Mouse (Mus musculus) neural tube, embryonic 11.5 days (tissue): ENCODE data around the gene Notch3. TPM values are rescaled to one million over a fixed set of nuclear protein-coding genes. Genes with fewer than 3 reads are reported as not detected.
A peak's percentile ranks its signal among the peaks of the same experiment; 100 is the strongest.
"Not testable (repeated sequence)": the region's sequence is repeated elsewhere in the genome, so short reads cannot be mapped to it uniquely, and the experiment has no call there.

Experiments used
- ATAC-seq: fragments of 200-750 bp; cut with Nextera tagmentation; 2 replicates; pipeline ENCODE4 v1.8.0; 2017; ENCODE audit warnings: moderate number of reproducible peaks, mild to moderate bottlenecking, moderate TSS enrichment, moderate library complexity; ENCODE audit not compliant: insufficient read depth, low FRiP score, low TSS enrichment
- DNase-seq: peaks from one replicate; pipeline ENCODE4 v3.0.0-alpha.2; 2015; ENCODE audit warnings: low spot score
- H3K27ac ChIP-seq: fragments of 300-500 bp; sonication (generic); 2 replicates; pipeline ENCODE4 v1.5.1; 2014; ENCODE audit warnings: low read depth, mild to moderate bottlenecking, low read length
- H3K27me3 ChIP-seq: fragments of 300-500 bp; sonication (generic); 2 replicates; pipeline ENCODE4 v1.6.1; 2014; ENCODE audit warnings: mild to moderate bottlenecking, low read length, mixed read lengths; ENCODE audit not compliant: control insufficient read depth, insufficient read depth
- H3K36me3 ChIP-seq: fragments of 300-500 bp; sonication (generic); 2 replicates; pipeline ENCODE4 v1.6.1; 2014; ENCODE audit warnings: mild to moderate bottlenecking, low read length, moderate library complexity, mixed read lengths; ENCODE audit not compliant: control insufficient read depth, insufficient read depth
- H3K4me1 ChIP-seq: fragments of 300-500 bp; sonication (generic); 2 replicates; pipeline ENCODE4 v1.6.1; 2014; ENCODE audit warnings: low read length, mixed read lengths; ENCODE audit not compliant: control insufficient read depth, insufficient read depth
- H3K4me2 ChIP-seq: fragments of 300-500 bp; sonication (generic); 2 replicates; pipeline ENCODE4 v1.6.1; 2014; ENCODE audit warnings: low read depth, mild to moderate bottlenecking, moderate library complexity
- H3K4me3 ChIP-seq: fragments of 300-500 bp; sonication (generic); 2 replicates; pipeline ENCODE4 v1.5.1; 2014; ENCODE audit warnings: low read depth, low read length
- H3K9ac ChIP-seq: fragments of 300-500 bp; sonication (generic); 2 replicates; pipeline ENCODE4 v1.6.1; 2014; ENCODE audit warnings: mild to moderate bottlenecking, low read length
- H3K9me3 ChIP-seq: fragments of 300-500 bp; sonication (generic); 2 replicates; pipeline ENCODE4 v1.6.1; 2016; ENCODE audit warnings: low read length; ENCODE audit not compliant: control insufficient read depth
- WGBS: fragments of 180-500 bp; shearing (Covaris S2); extraction: QIAGEN DNeasy Blood & Tissue Kit; methylation state at CpG from one replicate; pipeline ENCODE4 v1.1.7; 2014; 5-methylcytosine and 5-hydroxymethylcytosine counted together
- polyA plus RNA-seq: library from polyadenylated mRNA; unstranded; fragments of >200 nt; fragmentation: Nextera tagmentation; extraction: Ambion mirVana; gene quantifications from 2 replicates; pipeline ENCODE4 v1.2.1, GENCODE M21; 2014

Gene Notch3
- polyA plus RNA-seq, 1 experiment from 2014 or later, result 19.1 TPM

- H3K4me3 ChIP-seq, result no peak overlapping the region
- H3K4me1 ChIP-seq, result peaks cover 8% of the 10 kb centered on the region
- 85% methylated on average over 10 of the region's 10 CpGs for WGBS
- no peak overlapping the region for H3K9ac ChIP-seq
- H3K9me3 ChIP-seq, result no peaks in the 10 kb centered on the region
- no peak overlapping the region for H3K4me2 ChIP-seq
- H3K27ac ChIP-seq, result no peak overlapping the region
- DNase-seq (peak; percentile 3), ATAC-seq (no peak)
- 0 out of 2 replicates have a peak, but pooled peaks cover 9% of the 10 kb centered on the region for H3K27me3 ChIP-seq
- H3K36me3 ChIP-seq, result no peaks in the 10 kb centered on the region
These were observed 55.5 kb downstream of the Notch3 start for GRCm38 (mm10) chr17:32110980-32111780.

DNA sequence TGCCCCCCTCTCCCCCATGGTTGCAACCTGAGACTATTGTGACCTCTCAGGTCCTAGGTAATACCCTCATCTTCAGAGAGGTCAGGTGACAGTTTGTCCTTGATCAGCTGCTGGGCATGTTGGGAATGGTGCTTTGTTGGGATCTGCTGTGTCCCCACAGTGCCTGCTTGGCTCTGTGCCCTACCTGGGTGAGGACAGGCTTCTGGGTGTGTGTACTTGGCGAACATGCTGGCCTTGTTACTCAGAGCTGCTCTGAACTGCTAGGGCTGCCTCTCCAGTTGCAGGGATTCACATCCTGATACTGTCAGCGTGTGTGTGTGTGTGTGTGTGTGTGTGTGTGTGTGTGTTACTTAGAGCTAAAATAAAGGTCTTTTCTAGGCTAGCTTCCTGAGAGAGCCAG is 56.2 kb downstream of the Notch3 start:
- Histone ChIP-seq H3K4me3 (no peak overlapping the region), H3K4me1 (peaks cover 8% of the 10 kb centered on the region), H3K27me3 (0 out of 2 replicates have a peak, but pooled peaks cover 9% of the 10 kb centered on the region), H3K27ac (no peak overlapping the region), H3K9me3 (no peaks in the 10 kb centered on the region), H3K9ac (no peak overlapping the region), H3K4me2 (no peak overlapping the region), H3K36me3 (no peaks in the 10 kb centered on the region)
- ATAC-seq (no peak), DNase-seq (no peak)
- 78% methylated on average over 2 of the region's 2 CpGs for WGBS

- Histone ChIP-seq H3K27ac (no peak overlapping the region), H3K4me3 (no peak overlapping the region), H3K4me2 (no peak overlapping the region), H3K9me3 (no peaks in the 10 kb centered on the region), H3K9ac (no peak overlapping the region), H3K36me3 (no peaks in the 10 kb centered on the region), H3K4me1 (peaks cover 7% of the 10 kb centered on the region), H3K27me3 (0 out of 2 replicates have a peak, but pooled peaks cover 8% of the 10 kb centered on the region)
- DNase-seq (peak; percentile 8), ATAC-seq (no peak)
- WGBS, result 74% methylated on average over 6 of the region's 6 CpGs
These were observed 57.3 kb downstream of the Notch3 start for GRCm38 (mm10) chr17:32109201-32109940.

- not testable (repeated sequence) for H3K4me2 ChIP-seq, H3K9me3 ChIP-seq, H3K27me3 ChIP-seq, H3K36me3 ChIP-seq, H3K9ac ChIP-seq, H3K4me3 ChIP-seq, H3K4me1 ChIP-seq, H3K27ac ChIP-seq, ATAC-seq
- peak; percentile 9 for DNase-seq
- 79% methylated on average over 5 of the region's 5 CpGs for WGBS
These were observed 58.2 kb downstream of the Notch3 start for GRCm38 (mm10) chr17:32108320-32109011.

DNA sequence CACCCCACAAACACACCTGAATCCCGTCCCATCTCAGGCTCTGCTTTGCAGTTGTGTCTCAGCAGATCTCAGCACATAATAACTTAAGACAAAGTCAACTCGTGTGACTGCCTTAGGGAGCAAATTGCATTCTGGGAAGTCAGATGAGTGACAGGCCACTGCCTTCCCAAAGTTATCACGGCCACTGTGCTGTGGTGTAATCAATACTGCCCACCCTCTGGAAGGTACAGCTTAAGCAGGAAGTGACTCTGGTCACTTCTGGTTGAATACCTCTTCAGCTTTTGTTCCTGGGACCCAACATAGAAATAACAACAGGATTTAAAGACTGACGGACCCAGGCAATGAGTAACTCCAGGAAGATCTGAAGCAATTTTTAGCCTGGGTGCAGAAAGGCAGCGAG is 58.8 kb downstream of the Notch3 start:
- Histone ChIP-seq H3K9ac (no peak overlapping the region), H3K27ac (no peak overlapping the region), H3K36me3 (no peaks in the 10 kb centered on the region), H3K27me3 (no peaks in the 10 kb centered on the region), H3K4me1 (no peaks in the 10 kb centered on the region), H3K4me3 (no peak overlapping the region), H3K9me3 (no peaks in the 10 kb centered on the region), H3K4me2 (no peak overlapping the region)
- WGBS, result 78% methylated on average over 5 of the region's 5 CpGs
- DNase-seq (peak; percentile 9), ATAC-seq (no peak)

GRCm38 (mm10) chr17:32106358-32106757 is 60.3 kb downstream of the Notch3 start:
- Histone ChIP-seq H3K9ac (no peak overlapping the region), H3K9me3 (no peaks in the 10 kb centered on the region), H3K27me3 (no peaks in the 10 kb centered on the region), H3K36me3 (no peaks in the 10 kb centered on the region), H3K27ac (no peak overlapping the region), H3K4me1 (no peaks in the 10 kb centered on the region), H3K4me2 (no peak overlapping the region), H3K4me3 (no peak overlapping the region)
- WGBS, result 76% methylated on average over 2 of the region's 2 CpGs
- ATAC-seq, result no peak
- peak; percentile 3 for DNase-seq

- ATAC-seq (no peak), DNase-seq (peak; percentile 8)
- 16% methylated on average over 4 of the region's 4 CpGs for whole genome bisulfite sequencing
These were observed 63.6 kb downstream of the Notch3 start for GRCm38 (mm10) chr17:32103054-32103453.

GRCm38 (mm10) chr17:32099943-32100586 is 66.6 kb downstream of the Notch3 start:
- no peaks in the 10 kb centered on the region for H3K36me3 ChIP-seq
- DNase-seq, result peak; percentile 76
- no peaks in the 10 kb centered on the region for H3K9me3 ChIP-seq
- 2% methylated on average over 43 of the region's 44 CpGs for WGBS
- H3K27ac ChIP-seq, result no peak overlapping the region
- peak overlapping the region; percentile 37 for H3K4me3 ChIP-seq
- peaks cover 12% of the 10 kb centered on the region; the same call in 1 of the 2 replicates for H3K27me3 ChIP-seq
- H3K9ac ChIP-seq, result peak overlapping the region; percentile 56
- peak; percentile 48 for ATAC-seq
- 0 out of 2 replicates have a peak, but pooled peaks cover 2% of the 10 kb centered on the region for H3K4me1 ChIP-seq
- H3K4me2 ChIP-seq, result peak overlapping the region; percentile 87

More at GRCm38 (mm10) chr17:32103054-32103453, 63.6 kb downstream of the Notch3 start:
- Histone ChIP-seq H3K9me3 (no peaks in the 10 kb centered on the region), H3K27ac (no peak overlapping the region), H3K4me1 (0 out of 2 replicates have a peak, but pooled peaks cover 2% of the 10 kb centered on the region), H3K4me2 (no peak overlapping the region), H3K4me3 (no peak overlapping the region), H3K27me3 (peaks cover 12% of the 10 kb centered on the region; the same call in 1 of the 2 replicates), H3K9ac (no peak overlapping the region), H3K36me3 (no peaks in the 10 kb centered on the region)
